Mouse (Mus musculus) kidney, embryonic 15.5 days (tissue): Measurements from ENCODE around the gene Sh2b1. TPM values are rescaled to one million over a fixed set of nuclear protein-coding genes. Genes with fewer than 3 reads are reported as not detected.

Experiments
- ATAC-seq: fragments of 200-750 bp; cut with Nextera tagmentation; replicated peaks from 2 replicates; pipeline ENCODE4 v1.8.0; 2017; ENCODE audit warnings: moderate TSS enrichment; ENCODE audit not compliant: low FRiP score
- H3K27ac ChIP-seq: fragments of 300-500 bp; sonication (generic); 2 replicates; pipeline ENCODE4 v1.5.1; 2015; ENCODE audit warnings: mild to moderate bottlenecking, inconsistent platforms
- H3K27me3 ChIP-seq: fragments of 300-500 bp; sonication (generic); 2 replicates; pipeline ENCODE4 v1.6.1; 2015; ENCODE audit warnings: inconsistent platforms
- H3K36me3 ChIP-seq: fragments of 300-500 bp; sonication (generic); 2 replicates; pipeline ENCODE4 v1.6.1; 2015; ENCODE audit warnings: inconsistent platforms
- H3K4me1 ChIP-seq: fragments of 300-500 bp; sonication (generic); 2 replicates; pipeline ENCODE4 v1.6.1; 2015; ENCODE audit warnings: inconsistent platforms
- H3K4me2 ChIP-seq: fragments of 300-500 bp; sonication (generic); 2 replicates; pipeline ENCODE4 v1.6.1; 2015; ENCODE audit warnings: moderate library complexity, mild to moderate bottlenecking, inconsistent platforms
- H3K4me3 ChIP-seq: fragments of 300-500 bp; sonication (generic); replicated peaks from 2 replicates; pipeline ENCODE4 v1.5.1; 2015; ENCODE audit warnings: mild to moderate bottlenecking, inconsistent platforms
- H3K9ac ChIP-seq: fragments of 300-500 bp; sonication (generic); 2 replicates; pipeline ENCODE4 v1.6.1; 2015; ENCODE audit warnings: mild to moderate bottlenecking, inconsistent platforms
- H3K9me3 ChIP-seq: fragments of 300-500 bp; sonication (generic); replicated peaks from 2 replicates; pipeline ENCODE4 v1.6.1; 2016; ENCODE audit warnings: inconsistent platforms
- WGBS: fragments of 180-500 bp; shearing (Covaris S2); methylation state at CpG from one replicate; pipeline ENCODE4 v1.1.7; 2015; ENCODE audit warnings: mixed read lengths; 5-methylcytosine and 5-hydroxymethylcytosine counted together
- polyA plus RNA-seq: library from polyadenylated mRNA; unstranded; fragments of >200 nt; fragmentation: Nextera tagmentation; extraction: Ambion mirVana; gene quantifications from 2 replicates; pipeline ENCODE4 v1.2.1, GENCODE M21; 2015

Gene Sh2b1
- polyA plus RNA-seq, 1 experiment from 2014 or later = 56.0 TPM

DNA sequence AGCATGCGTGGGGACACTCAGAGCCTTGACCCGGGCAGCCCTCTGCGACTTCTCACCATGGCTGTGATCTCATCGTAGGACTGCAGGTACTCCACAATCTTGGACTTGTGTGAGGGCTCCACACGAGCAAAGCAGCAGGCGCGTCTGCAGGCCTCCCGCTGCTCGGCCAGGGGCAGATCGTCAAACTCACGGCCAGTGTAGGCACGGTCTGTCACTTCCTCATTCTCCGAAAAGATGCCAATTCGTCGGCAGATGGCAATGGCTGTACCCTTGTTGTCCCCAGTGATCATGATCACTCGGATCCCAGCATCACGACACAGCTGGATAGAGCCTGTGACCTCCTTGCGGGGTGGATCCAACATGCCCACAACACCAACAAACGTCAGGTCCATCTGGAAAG lies 26.7 kb downstream of the Sh2b1 start:
- H3K36me3 ChIP-seq = peaks cover 49% of the 10 kb centered on the region
- H3K4me2 ChIP-seq = no peak overlapping the region
- no peak overlapping the region for H3K27ac ChIP-seq
- H3K4me1 ChIP-seq = no peaks in the 10 kb centered on the region
- no peak for ATAC-seq
- no peak overlapping the region for H3K4me3 ChIP-seq
- H3K9me3 ChIP-seq = no peaks in the 10 kb centered on the region
- no peaks in the 10 kb centered on the region for H3K27me3 ChIP-seq
- 90% methylated on average over 19 of the region's 19 CpGs for WGBS
- no peak overlapping the region for H3K9ac ChIP-seq

- Histone ChIP-seq H3K27ac (no peak overlapping the region), H3K36me3 (peaks cover 67% of the 10 kb centered on the region), H3K4me2 (no peak overlapping the region), H3K4me1 (no peaks in the 10 kb centered on the region), H3K4me3 (no peak overlapping the region), H3K27me3 (no peaks in the 10 kb centered on the region), H3K9ac (no peak overlapping the region), H3K9me3 (no peaks in the 10 kb centered on the region)
- no peak for ATAC-seq
- 93% methylated on average over 21 of the region's 21 CpGs for WGBS
Measured at GRCm38 (mm10) chr7:126446217-126446616, 29.0 kb downstream of the Sh2b1 start.

DNA sequence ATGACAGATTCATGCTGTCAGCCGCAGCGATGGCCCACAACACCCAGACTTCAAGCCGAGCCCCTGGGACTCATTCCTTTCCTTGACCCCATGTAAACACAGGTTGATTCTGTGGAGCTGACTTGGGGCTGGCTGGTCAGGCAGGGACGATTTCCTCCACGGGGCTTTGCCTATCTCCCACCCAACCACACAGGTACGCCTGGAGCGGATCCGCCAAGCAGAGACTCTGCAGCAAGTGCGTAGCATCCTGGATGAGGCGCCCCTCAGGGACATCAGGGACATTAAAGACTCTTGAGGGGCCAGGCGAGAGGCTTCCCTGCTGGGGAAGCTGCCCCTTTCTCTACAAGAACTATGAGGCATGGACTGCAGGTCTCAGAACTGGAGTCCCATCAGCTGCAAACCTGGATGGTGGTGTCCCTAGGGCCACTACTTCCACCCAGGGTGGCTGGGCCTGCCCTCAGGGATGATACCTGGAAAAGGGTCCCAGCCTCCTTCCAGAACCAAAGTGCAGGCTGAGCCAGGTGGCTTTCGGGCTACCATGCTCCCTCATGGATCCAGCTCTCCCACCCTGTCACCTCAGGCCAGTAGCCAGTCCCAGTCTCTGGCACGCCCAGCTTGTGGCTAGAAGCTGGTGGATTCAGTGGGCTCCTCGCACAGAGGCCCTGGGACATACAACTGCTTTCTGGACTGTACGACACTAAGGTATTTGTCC lies 30.0 kb downstream of the Sh2b1 start:
- WGBS = 94% methylated on average over 15 of the region's 15 CpGs
- ATAC-seq = no peak
- no peak overlapping the region for H3K27ac ChIP-seq

DNA sequence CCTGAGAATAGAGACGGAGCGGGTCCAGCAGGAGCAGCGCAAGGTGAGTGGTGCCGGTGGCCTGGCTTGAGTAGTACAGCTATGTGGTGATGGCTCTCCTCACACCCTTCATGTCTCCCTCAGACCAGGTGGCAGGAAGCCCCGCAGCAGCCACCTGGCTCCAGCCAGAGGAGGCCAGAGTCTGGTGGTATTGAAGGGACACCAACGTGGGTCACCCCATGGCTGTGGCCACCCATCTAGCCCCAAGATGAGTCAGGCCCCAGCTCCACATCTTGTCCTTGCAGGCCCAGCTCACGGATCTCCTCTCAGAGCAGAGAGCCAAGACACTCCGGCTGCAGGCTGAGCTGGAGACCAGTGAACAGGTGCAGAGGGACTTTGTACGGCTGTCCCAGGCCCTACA lies 30.7 kb downstream of the Sh2b1 start:
- H3K4me2 ChIP-seq = no peak overlapping the region
- ATAC-seq = no peak
- peaks cover 78% of the 10 kb centered on the region for H3K36me3 ChIP-seq
- H3K27me3 ChIP-seq = no peaks in the 10 kb centered on the region
- no peaks in the 10 kb centered on the region for H3K4me1 ChIP-seq
- no peak overlapping the region for H3K9ac ChIP-seq
- WGBS = 95% methylated on average over 9 of the region's 9 CpGs
- no peaks in the 10 kb centered on the region for H3K9me3 ChIP-seq
- no peak overlapping the region for H3K4me3 ChIP-seq
- H3K27ac ChIP-seq = no peak overlapping the region

More for the DNA sequence above, 30.0 kb downstream of the Sh2b1 start:
- Histone ChIP-seq H3K9ac (no peak overlapping the region), H3K4me2 (no peak overlapping the region), H3K4me3 (no peak overlapping the region), H3K9me3 (no peaks in the 10 kb centered on the region), H3K4me1 (no peaks in the 10 kb centered on the region), H3K27me3 (no peaks in the 10 kb centered on the region), H3K36me3 (peaks cover 73% of the 10 kb centered on the region)

DNA sequence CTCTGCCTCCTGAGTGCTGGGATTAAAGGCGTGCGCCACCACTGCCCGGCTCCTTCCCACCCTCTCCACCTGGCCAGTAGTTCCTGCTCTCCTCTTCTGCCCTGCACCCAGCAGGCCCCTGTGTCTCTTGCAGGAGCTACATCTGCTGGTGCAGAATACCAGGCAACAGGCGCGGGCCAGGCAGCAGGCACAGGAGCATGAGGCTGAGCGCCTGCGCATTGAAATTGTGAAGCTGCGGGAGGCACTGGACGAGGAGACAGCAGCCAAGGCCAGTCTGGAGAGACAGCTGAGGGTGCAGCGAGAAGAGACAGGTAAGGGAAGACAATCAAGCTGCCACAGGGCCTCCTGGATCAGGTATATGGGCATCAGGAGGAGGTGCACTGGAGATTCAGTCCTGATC lies 31.2 kb downstream of the Sh2b1 start:
- no peak overlapping the region for H3K4me2 ChIP-seq
- H3K9me3 ChIP-seq = no peaks in the 10 kb centered on the region
- no peak for ATAC-seq
- peaks cover 78% of the 10 kb centered on the region for H3K36me3 ChIP-seq
- WGBS = 94% methylated on average over 10 of the region's 10 CpGs
- no peak overlapping the region for H3K4me3 ChIP-seq
- no peaks in the 10 kb centered on the region for H3K27me3 ChIP-seq
- no peaks in the 10 kb centered on the region for H3K4me1 ChIP-seq
- no peak overlapping the region for H3K27ac ChIP-seq
- H3K9ac ChIP-seq = no peak overlapping the region

- 84% methylated on average over 9 of the region's 9 CpGs for WGBS
Measured at GRCm38 (mm10) chr7:126440134-126440533, 35.1 kb downstream of the Sh2b1 start.

GRCm38 (mm10) chr7:126436851-126437250 lies 38.4 kb downstream of the Sh2b1 start:
- 20% methylated on average over 8 of the region's 8 CpGs for WGBS
- Histone ChIP-seq H3K9me3 (no peaks in the 10 kb centered on the region), H3K4me2 (no peak overlapping the region), H3K9ac (no peak overlapping the region), H3K27me3 (no peaks in the 10 kb centered on the region), H3K4me1 (no peaks in the 10 kb centered on the region), H3K27ac (no peak overlapping the region), H3K4me3 (no peak overlapping the region), H3K36me3 (peaks cover 48% of the 10 kb centered on the region)
- ATAC-seq = no peak

More at GRCm38 (mm10) chr7:126440134-126440533, 35.1 kb downstream of the Sh2b1 start:
- ATAC-seq = no peak
- Histone ChIP-seq H3K4me2 (no peak overlapping the region), H3K27ac (no peak overlapping the region), H3K9me3 (no peaks in the 10 kb centered on the region), H3K9ac (no peak overlapping the region), H3K4me1 (no peaks in the 10 kb centered on the region), H3K36me3 (peaks cover 46% of the 10 kb centered on the region), H3K27me3 (no peaks in the 10 kb centered on the region), H3K4me3 (no peak overlapping the region)

- H3K9ac ChIP-seq = no peak overlapping the region
- H3K27me3 ChIP-seq = no peaks in the 10 kb centered on the region
- H3K27ac ChIP-seq = no peak overlapping the region
- H3K4me3 ChIP-seq = no peak overlapping the region
- peaks cover 45% of the 10 kb centered on the region for H3K36me3 ChIP-seq
- no peaks in the 10 kb centered on the region for H3K4me1 ChIP-seq
- WGBS = 68% methylated on average over 3 of the region's 3 CpGs
- no peak overlapping the region for H3K4me2 ChIP-seq
- no peak for ATAC-seq
- H3K9me3 ChIP-seq = no peaks in the 10 kb centered on the region
Measured at GRCm38 (mm10) chr7:126435801-126436200, 39.4 kb downstream of the Sh2b1 start.

- Histone ChIP-seq H3K4me2 (no peak overlapping the region), H3K27ac (no peak overlapping the region), H3K27me3 (no peaks in the 10 kb centered on the region), H3K9me3 (no peaks in the 10 kb centered on the region), H3K9ac (no peak overlapping the region), H3K36me3 (peaks cover 36% of the 10 kb centered on the region), H3K4me1 (peaks cover under 1% of the 10 kb centered on the region), H3K4me3 (no peak overlapping the region)
- ATAC-seq = no peak
- 70% methylated on average over 7 of the region's 7 CpGs for WGBS
Measured at GRCm38 (mm10) chr7:126434726-126435125, 40.5 kb downstream of the Sh2b1 start.

DNA sequence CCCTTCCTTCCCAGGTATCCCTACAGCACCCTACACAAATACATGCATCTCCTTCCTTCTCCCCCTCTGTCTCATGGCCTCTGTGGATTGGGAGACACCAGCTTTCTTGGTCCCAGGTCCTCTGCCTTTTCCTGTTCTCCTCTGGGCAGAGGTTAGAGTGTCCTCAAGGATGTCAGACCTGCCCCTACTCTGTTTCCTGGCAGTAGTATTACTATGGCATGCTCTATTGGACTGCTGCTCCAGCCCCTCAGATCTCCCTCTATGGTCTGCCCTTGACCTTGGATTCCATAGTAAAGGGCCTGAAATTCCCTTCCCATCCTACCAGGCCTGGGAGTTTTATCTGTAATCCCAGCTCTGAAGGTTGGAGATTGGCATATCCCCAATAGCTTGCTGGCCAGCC lies 45.1 kb downstream of the Sh2b1 start:
- Histone ChIP-seq H3K4me2 (no peak overlapping the region; the same call in 1 of the 2 replicates), H3K4me3 (no peak overlapping the region), H3K27me3 (no peaks in the 10 kb centered on the region), H3K36me3 (peaks cover 31% of the 10 kb centered on the region), H3K9ac (no peak overlapping the region), H3K4me1 (peaks cover 15% of the 10 kb centered on the region), H3K9me3 (0 out of 2 replicates have a peak, but pooled peaks cover 3% of the 10 kb centered on the region), H3K27ac (no peak overlapping the region)
- no peak for ATAC-seq

- peaks cover 15% of the 10 kb centered on the region for H3K4me1 ChIP-seq
- H3K27ac ChIP-seq = 0 out of 2 replicates have a peak overlapping the region, but pooled peaks have one; percentile 15
- WGBS = 29% methylated on average over 15 of the region's 15 CpGs
- peak; percentile 16 for ATAC-seq
- peak overlapping the region; percentile 51 for H3K9ac ChIP-seq
- H3K36me3 ChIP-seq = peaks cover 26% of the 10 kb centered on the region
- H3K4me2 ChIP-seq = peak overlapping the region; percentile 79
- no peaks in the 10 kb centered on the region for H3K27me3 ChIP-seq
- H3K9me3 ChIP-seq = 0 out of 2 replicates have a peak, but pooled peaks cover 3% of the 10 kb centered on the region
- H3K4me3 ChIP-seq = peak overlapping the region; percentile 72
Measured at GRCm38 (mm10) chr7:126429503-126429898, 45.7 kb downstream of the Sh2b1 start.

DNA sequence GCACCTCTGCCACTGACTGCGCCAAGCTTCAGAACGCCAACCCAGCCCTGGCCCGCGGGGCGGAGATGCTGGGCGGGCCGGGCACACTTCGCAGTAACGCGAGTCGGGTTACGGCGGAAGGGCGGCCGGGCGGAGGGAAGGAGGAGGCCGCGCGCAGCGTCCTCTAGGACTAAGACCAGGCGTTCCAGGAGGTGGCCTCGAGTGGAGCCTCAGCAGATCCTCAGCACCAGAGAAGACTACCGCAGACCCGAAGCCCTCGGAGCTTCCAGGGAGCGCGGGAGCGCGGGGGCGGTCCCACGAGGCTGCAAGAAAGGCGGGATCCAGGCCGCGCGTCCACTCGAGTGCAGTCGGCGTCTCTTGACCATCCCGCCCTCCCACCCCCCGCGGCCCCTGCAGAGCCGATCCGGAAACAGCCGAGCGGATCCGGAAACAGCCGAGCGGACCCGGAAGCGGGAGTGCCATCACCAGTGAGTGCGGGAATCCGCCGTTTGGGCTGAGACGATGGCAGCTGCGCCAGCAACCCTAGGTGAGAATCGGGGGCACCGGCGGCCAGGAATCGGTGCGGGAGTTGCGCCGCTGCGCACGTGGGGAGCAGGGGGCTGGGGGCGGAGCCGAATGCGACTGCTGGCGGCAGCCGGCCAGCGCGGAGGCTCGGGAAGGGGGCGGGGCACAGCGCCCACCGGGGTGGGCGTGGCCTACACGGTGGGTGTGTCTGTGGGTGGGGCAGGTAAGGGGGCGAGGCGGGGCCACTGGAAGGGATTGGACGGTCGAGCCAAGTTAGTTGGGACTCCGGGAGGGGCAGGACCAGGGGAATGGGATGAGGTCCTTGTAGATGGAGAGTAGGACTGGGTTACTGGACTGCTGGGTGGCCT lies 46.4 kb downstream of the Sh2b1 start, which contains the start of gene Rabep2:
Gene Rabep2 (plus strand): TSS at position 129 of the 872 bp plus-strand sequence.
- 0 out of 2 replicates have a peak, but pooled peaks cover 3% of the 10 kb centered on the region for H3K9me3 ChIP-seq
- H3K27ac ChIP-seq = peak within 1 kb of the TSS; percentile 96
- H3K27me3 ChIP-seq = no peaks in the 10 kb centered on the region
- H3K4me1 ChIP-seq = peaks cover 15% of the 10 kb centered on the region
- H3K9ac ChIP-seq = peak within 1 kb of the TSS; percentile 67
- peak within 1 kb of the TSS; percentile 79 for H3K4me2 ChIP-seq
- WGBS = under 1% methylated on average over 80 of the region's 82 CpGs
- peak; percentile 94 for ATAC-seq
- H3K4me3 ChIP-seq = peak within 1 kb of the TSS; percentile 72
- H3K36me3 ChIP-seq = peaks cover 19% of the 10 kb centered on the region
